Mouse (Mus musculus): Measurements from ENCODE around the gene Zfp599.

DNA sequence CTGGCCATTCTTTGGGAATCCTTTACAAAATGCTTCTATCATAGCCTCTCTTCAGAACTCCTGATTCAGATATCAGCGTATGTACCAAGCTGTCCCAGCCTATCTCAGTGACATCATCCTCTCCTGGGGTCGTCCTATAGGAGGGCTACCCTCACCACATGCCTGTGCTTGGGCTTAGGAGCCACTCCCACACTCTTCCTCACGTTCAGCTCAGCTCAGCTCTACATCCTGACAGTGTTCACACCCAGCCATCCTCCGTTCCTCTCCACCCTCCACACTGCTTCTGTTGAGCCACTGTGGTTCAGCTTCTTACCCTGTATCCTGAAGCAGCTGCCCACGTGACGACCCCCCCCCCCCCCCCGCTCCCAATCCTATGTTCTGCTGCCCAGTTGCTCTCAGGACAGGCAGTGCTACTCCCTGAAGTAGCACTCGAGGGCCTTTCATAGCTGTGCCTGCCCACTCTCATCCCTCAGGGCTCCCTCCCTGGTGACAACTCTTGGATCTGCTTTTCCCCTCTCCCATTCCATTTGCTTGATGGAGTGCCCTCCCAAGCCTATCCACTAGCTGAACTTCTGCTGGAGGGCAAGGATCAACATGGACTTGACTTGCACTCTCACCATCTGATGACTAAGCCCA is 41.7 kb downstream of the Zfp599 start:
- no peak for TF ChIP-seq CTCF (IDR thresholded peaks at IDR 0.05; ENCODE audit: borderline replicate concordance, insufficient read depth, low read depth, low read length)
- no peak for TF ChIP-seq POLR2A (IDR thresholded peaks at IDR 0.05; ENCODE audit: borderline replicate concordance, insufficient read depth, low read length)

Data from cerebellum, adult 2 months (tissue).